Mouse (Mus musculus): Measurements from ENCODE around the gene Sept5.

- TF ChIP-seq CTCF (IDR thresholded peaks at IDR 0.05; ENCODE audit: low read depth) (no peak), EP300 (IDR thresholded peaks at IDR 0.05; ENCODE audit: low read depth) (no peak)
Observed at GRCm38 (mm10) chr16:18620601-18621361, 9.0 kb downstream of the Sept5 start.

All from heart, postnatal 0 days (tissue).